Mouse (Mus musculus) C2C12 (cell line): ENCODE results near the gene Cyp2j5.

ENCODE experiments used
- CEBPB ChIP-seq: IDR thresholded peaks from one replicate; pipeline ENCODE4 v1.6.1; 2011; ENCODE audit warnings: low read depth, mild to moderate bottlenecking, control low read depth, moderate library complexity
- CTCF ChIP-seq: IDR thresholded peaks from one replicate; pipeline ENCODE4 v1.5.1; 2011; ENCODE audit not compliant: control insufficient read depth, insufficient read depth, insufficient read length
- MAX ChIP-seq: IDR thresholded peaks from one replicate; pipeline ENCODE4 v1.6.1; 2011; ENCODE audit warnings: mild to moderate bottlenecking, control low read depth
- MYOD1 ChIP-seq: IDR thresholded peaks from one replicate; pipeline ENCODE4 v1.6.1; 2011; ENCODE audit warnings: low read depth; ENCODE audit not compliant: control insufficient read depth, insufficient read length
- MYOG ChIP-seq: IDR thresholded peaks from one replicate; pipeline ENCODE4 v1.6.1; 2011; ENCODE audit not compliant: control insufficient read depth, insufficient read length; ENCODE audit errors: extremely low read depth
- USF1 ChIP-seq: IDR thresholded peaks from one replicate; pipeline ENCODE4 v1.6.1; 2011; ENCODE audit warnings: low read depth, mild to moderate bottlenecking, control low read depth, moderate library complexity

DNA sequence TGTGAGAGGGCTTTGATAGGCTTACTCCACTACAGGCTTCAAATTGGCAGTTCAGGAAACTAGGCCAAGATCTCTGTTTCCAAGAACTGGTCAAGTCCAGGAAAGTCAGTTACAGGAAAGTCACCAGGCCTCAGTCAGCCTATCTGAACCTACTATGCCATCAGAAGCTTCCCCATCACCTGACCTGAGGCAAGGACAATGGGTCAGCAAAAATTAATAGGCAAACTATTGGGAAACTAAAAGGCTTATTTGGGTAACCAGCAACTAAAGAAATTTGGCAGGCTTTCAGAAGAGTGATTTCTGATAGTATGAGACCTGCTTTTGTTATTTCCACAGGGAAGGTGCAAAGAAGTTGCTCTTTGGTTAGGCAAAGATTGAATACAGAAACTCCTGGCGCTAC lies 41.5 kb downstream of the Cyp2j5 start:
- TF ChIP-seq USF1 (no peak), CTCF (no peak), MYOG (no peak), MYOD1 (no peak), CEBPB (no peak), MAX (no peak)
